Mouse (Mus musculus) CD4-positive, CD25-positive, alpha-beta regulatory T cell, adult 9 weeks (primary cell): ENCODE results near the gene Rbbp6. TPM values are rescaled to one million over a fixed set of nuclear protein-coding genes. Genes with fewer than 3 reads are reported as not detected.

Source experiments
- polyA plus RNA-seq: library from polyadenylated mRNA; unstranded; fragments of 100-300 nt; shearing (Covaris generic); gene quantifications from one replicate; pipeline ENCODE4 v1.2.1, GENCODE M21; 2017

The Rbbp6 gene
- 26.4 TPM for polyA plus RNA-seq

GRCm38 (mm10) chr7:122965386-122965785, at the start of gene Rbbp6:
Rbbp6 (plus strand) TSS chr7:122965686.

Other genes starting within 250 kb of the Rbbp6 start
- 52.3 TPM for gene Tnrc6a, start 158.2 kb downstream of the Rbbp6 start, polyA plus RNA-seq
- 0.40 TPM for gene Slc5a11, start 249.1 kb downstream of the Rbbp6 start, polyA plus RNA-seq